Mouse (Mus musculus): Measurements from ENCODE around the gene Csnk2b. TPM values are rescaled to one million over a fixed set of nuclear protein-coding genes. Genes with fewer than 3 reads are reported as not detected.
A peak's percentile ranks its signal among the peaks of the same experiment; 100 is the strongest.

Gene Csnk2b
- total RNA-seq, 1 experiment from 2014 or later = 210 TPM

- DNase-seq = peak; percentile 96
Observed at GRCm38 (mm10) chr17:35088825-35089644, 32.8 kb downstream of the Csnk2b start, which contains the start of gene Abhd16a. Gene Abhd16a, plus strand, starts transcription at chr17:35089263.

DNA sequence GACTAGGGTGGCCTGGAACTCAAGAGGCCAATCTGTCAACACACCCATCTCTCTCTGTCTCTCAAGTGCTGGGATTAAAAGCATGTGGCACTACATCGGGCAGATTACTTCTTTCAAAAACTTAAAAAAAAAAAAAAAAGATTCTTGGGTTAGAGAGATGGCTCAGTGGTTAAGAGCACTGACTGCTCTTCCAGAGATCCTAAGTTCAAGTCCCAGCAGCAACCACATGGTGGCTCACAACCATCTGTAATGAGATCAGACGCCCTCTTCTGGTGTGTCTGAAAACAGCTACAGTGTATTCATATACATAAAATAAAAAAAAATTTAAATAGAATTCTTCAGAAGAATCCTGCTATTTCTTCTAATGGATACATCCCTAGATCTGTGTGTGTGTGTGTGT is 33.7 kb downstream of the Csnk2b start:
- no peak for DNase-seq

- no peak for DNase-seq
Observed at GRCm38 (mm10) chr17:35085208-35085865, 36.5 kb downstream of the Csnk2b start, which contains the start of gene Ly6g6f. Gene Ly6g6f, minus strand, starts transcription at chr17:35085610.

GRCm38 (mm10) chr17:35083929-35084497 is 37.8 kb downstream of the Csnk2b start:
- DNase-seq = no peak

DNA sequence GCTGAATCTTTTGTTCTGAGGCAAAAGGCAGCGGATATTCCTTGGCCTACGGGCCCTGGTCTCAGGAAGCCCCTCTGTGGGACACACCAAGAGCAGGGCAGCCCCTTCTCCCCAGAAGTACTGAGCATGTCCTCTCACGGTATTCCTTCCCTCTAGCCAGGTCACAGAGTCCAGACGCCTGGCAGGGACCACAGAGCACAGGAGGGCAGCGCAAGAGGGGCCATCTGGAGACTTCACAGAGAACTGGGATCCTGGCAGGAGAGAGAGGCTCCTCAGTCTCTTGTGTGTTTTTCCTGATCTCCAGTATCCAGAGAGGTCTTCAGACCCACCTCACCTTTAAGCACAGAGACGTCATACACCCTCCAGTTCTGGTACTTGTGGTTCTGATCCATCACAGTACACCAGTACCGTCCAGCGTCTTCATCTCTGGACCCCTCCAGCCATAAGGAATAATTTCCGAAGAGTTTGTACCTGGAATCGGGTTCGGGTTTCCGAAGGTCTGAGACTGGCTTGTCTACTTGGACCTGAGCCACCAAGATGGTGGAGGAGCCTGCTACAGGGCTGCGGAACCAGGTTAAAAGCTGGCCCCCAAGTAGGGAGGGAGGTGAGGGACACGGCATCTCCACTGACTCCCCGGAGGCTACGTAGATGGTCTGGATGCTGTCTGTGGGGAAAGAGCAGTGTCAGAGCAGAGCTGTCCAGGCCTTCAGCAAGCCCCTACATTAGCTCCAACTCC is 38.8 kb downstream of the Csnk2b start:
- DNase-seq = no peak

- DNase-seq = no peak
Observed at GRCm38 (mm10) chr17:35080710-35081109, 41.1 kb downstream of the Csnk2b start.

- DNase-seq = no peak
Observed at GRCm38 (mm10) chr17:35080248-35080647, 41.6 kb downstream of the Csnk2b start.

DNA sequence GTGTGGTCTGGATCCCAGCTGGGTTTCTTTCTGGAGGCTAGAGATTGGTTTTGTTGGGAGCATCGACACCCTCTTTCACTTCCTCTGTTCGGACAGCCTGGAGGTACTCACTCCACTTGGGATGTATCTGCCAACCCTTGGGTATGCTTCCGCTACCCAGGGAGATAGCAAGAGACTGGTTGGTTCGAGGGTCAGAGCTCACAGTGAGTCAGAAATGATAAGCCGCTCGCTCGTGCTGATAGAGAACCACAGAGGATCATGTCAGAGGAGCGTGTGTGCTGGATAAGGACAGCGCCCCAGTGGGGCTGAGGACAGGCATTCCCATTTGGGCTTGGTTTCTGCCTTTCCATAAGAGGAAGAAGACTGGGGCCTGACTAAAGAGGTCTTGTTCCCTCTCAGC is 42.1 kb downstream of the Csnk2b start:
- DNase-seq = no peak

GRCm38 (mm10) chr17:35077786-35078233 is 44.0 kb downstream of the Csnk2b start, which contains the start of gene Ly6g6d:
Gene Ly6g6d, minus strand, starts transcription at chr17:35078065.
- DNase-seq = peak; percentile 69

DNA sequence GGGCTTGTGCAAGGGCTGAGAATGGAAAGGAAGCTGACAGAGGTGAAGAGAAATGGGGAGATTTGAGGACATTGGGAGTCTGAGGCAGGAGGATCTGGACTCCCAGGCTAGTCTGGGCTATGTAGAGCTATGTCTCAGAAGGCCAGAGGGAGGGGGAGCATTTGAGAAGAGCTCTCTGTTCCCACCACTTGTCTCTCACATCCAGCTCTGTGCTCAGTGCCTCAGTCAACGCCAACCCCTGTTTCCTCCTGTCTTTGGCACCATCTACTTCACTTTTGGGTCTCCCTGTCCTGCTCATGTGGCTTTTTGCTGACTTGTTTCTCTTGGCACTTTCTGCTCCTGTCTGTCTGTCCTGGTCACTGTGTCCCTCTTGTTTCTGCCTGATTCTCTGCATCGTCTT is 44.6 kb downstream of the Csnk2b start:
- no peak for DNase-seq

- no peak for DNase-seq
Observed at GRCm38 (mm10) chr17:35076507-35077176, 45.2 kb downstream of the Csnk2b start, which contains the start of gene Ly6g6e. Gene Ly6g6e, plus strand, starts transcription at chr17:35076902.

DNA sequence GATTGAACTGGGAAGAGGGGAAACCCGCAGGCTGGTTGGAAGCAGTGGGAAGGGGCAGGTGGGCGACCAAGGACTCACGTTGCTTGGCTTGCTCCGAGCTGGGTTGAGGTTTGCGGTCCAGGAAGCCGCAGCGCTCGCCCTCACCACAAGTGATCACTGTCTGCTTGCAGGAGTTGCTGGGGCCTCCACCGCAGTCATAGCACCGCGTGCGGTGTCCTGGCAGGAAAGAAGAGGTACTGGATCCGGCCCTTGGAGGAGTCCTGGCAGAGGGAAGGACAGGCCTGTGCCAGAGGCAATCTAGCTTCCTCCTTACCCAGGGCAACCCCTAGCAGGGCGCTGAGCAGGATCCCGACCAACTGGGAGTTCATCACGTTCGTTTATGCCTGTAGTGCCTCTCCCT is 47.8 kb downstream of the Csnk2b start:
- no peak for DNase-seq

- DNase-seq = no peak
Observed at GRCm38 (mm10) chr17:35071454-35071853, 50.4 kb downstream of the Csnk2b start.

DNA sequence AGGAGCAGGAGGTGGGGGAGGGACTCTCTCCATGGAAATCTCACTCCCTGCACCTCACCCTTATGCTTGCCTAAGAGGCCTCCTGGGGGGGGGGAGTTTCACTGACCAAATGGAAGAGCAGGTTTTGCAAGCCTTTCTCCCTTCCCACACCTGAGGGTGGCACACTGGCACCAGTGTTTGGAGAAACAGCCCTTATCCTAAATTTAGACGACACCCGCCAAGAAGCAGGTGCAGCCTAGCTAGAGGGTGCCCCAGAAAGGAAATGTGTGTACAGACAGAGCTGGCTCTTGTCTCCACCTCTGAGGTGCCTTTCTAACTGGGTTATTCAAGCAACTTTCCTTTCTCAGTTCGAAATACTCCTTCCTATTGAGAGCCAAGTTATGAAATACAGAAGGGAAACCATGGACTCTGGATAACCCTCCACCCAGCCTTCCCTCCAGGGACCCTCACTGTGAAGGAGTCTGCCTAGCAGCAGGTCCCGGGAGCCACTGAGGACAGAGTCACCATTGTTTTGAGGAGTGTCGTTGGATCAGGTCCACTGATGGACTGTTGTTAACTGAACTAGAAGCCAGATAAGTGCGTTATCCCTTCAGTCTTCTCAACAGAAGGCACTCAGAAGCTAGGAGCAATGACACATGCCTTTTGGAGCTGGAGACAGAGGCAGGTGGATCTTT is 51.2 kb downstream of the Csnk2b start:
- no peak for DNase-seq

DNA sequence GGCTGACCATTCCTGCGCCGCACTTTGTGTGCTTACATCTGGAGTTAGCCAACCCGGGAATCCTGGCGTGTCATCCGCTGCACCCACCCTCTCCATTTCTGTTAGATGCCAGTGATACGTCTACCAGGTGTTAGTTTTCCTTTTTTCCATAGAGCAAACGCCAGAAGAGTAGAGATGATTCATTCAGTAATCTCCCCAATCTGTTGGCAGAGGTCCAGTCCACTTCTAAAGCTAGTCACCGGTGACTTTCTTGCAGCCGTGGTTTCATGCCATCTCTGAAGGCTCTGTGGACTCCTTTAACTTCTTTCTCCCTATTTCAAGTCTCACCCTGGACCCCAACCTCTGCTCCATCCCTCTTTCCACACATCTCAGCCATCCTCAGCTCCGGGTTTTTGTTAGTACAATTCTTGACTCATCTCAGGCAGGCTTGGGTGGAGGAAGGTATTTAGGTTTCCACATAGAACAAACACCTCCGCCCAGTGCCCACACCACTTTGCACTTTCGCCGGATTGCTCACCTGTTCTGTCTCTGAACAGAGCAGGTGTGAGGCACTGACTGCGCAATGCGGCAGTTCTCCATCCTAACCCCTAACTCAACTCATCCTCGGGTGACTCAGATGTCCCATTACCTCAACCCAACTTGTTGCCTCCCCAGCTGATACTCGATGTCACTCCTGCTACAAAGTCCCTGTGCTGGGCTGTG is 53.5 kb downstream of the Csnk2b start:
- DNase-seq = no peak

Other genes with a start within 250 kb of the Csnk2b start
- 13.8 and 15.2 TPM in 2 replicates for gene Zbtb12, start 242.6 kb downstream of the Csnk2b start, total RNA-seq (2021)
- not detected in 2 replicates for gene Gm20547, start 240.0 kb downstream of the Csnk2b start, total RNA-seq (2021)
- gene C2, start 223.8 kb downstream of the Csnk2b start, total RNA-seq (2021) = 43.2 and 54.5 TPM in 2 replicates
- 112 and 134 TPM in 2 replicates for gene Ehmt2, start 223.6 kb downstream of the Csnk2b start, total RNA-seq (2021)
- gene Slc44a4, start 207.6 kb downstream of the Csnk2b start, total RNA-seq (2021) = 1.5 and 1.7 TPM in 2 replicates
- gene Neu1, start 190.8 kb downstream of the Csnk2b start, total RNA-seq (2021) = 19.3 and 25.2 TPM in 2 replicates
- gene Hspa1b, start 162.8 kb downstream of the Csnk2b start, total RNA-seq (2021) = 29.6 and 90.6 TPM in 2 replicates
- gene Gm20481, start 152.1 kb downstream of the Csnk2b start, total RNA-seq (2021) = not detected in 2 replicates
- 12.7 and 38.7 TPM in 2 replicates for gene Hspa1a, start 149.9 kb downstream of the Csnk2b start, total RNA-seq (2021)
- 0.34 and 0.37 TPM in 2 replicates for gene Hspa1l, start 149.3 kb downstream of the Csnk2b start, total RNA-seq (2021)
- 39.4 and 44.2 TPM in 2 replicates for gene Lsm2, start 140.2 kb downstream of the Csnk2b start, total RNA-seq (2021)
- 55.3 and 71.7 TPM in 2 replicates for gene Vars, start 121.1 kb downstream of the Csnk2b start, total RNA-seq (2021)
- 0.85 and 1.2 TPM in 2 replicates for gene Vwa7, start 105.5 kb downstream of the Csnk2b start, total RNA-seq (2021)
- gene Sapcd1, start 94.0 kb downstream of the Csnk2b start, total RNA-seq (2021) = 1.3 and 1.7 TPM in 2 replicates
- 1.8 and 3.6 TPM in 2 replicates for gene Msh5, start 75.3 kb downstream of the Csnk2b start, total RNA-seq (2021)
- 83.0 and 109 TPM in 2 replicates for gene Clic1, start 72.1 kb downstream of the Csnk2b start, total RNA-seq (2021)
- gene Ddah2, start 63.0 kb downstream of the Csnk2b start, total RNA-seq (2021) = 24.2 and 30.6 TPM in 2 replicates
- not detected in 2 replicates for gene Ly6g6c, start 56.7 kb downstream of the Csnk2b start, total RNA-seq (2021)
- gene Mpig6b, start 55.9 kb downstream of the Csnk2b start, total RNA-seq (2021) = 0.26 and 0.71 TPM in 2 replicates
- not detected in 2 replicates for gene Ly6g6e, start 45.2 kb downstream of the Csnk2b start, total RNA-seq (2021)
- 1.1 and 1.7 TPM in 2 replicates for gene Ly6g6d, start 44.0 kb downstream of the Csnk2b start, total RNA-seq (2021)
- gene Ly6g6f, start 36.4 kb downstream of the Csnk2b start, total RNA-seq (2021) = not detected in 2 replicates
- gene Abhd16a, start 32.8 kb downstream of the Csnk2b start, total RNA-seq (2021) = 69.7 and 76.3 TPM in 2 replicates
- not detected in 2 replicates for gene Ly6g5c, start 13.8 kb downstream of the Csnk2b start, total RNA-seq (2021)
- 0.33 and 1.1 TPM in 2 replicates for gene Ly6g5b, start 6.6 kb downstream of the Csnk2b start, total RNA-seq (2021)
- 11.3 and 12.3 TPM in 2 replicates for gene Gpank1, start 598 bp downstream of the Csnk2b start, total RNA-seq (2021)
- 23.6 and 24.8 TPM in 2 replicates for gene D17H6S53E, start 4.3 kb upstream of the Csnk2b start, total RNA-seq (2021)
- 3.3 and 35.6 TPM in 2 replicates for gene Apom, start 10.0 kb upstream of the Csnk2b start, total RNA-seq (2021)
- gene Bag6, start 13.1 kb upstream of the Csnk2b start, total RNA-seq (2021) = 357 and 375 TPM in 2 replicates
- gene Prrc2a, start 42.8 kb upstream of the Csnk2b start, total RNA-seq (2021) = 246 and 247 TPM in 2 replicates
- gene Aif1, start 54.0 kb upstream of the Csnk2b start, total RNA-seq (2021) = 3.3 and 5.6 TPM in 2 replicates
- gene Lst1, start 66.4 kb upstream of the Csnk2b start, total RNA-seq (2021) = 5.6 and 11.9 TPM in 2 replicates
- gene Ltb, start 72.4 kb upstream of the Csnk2b start, total RNA-seq (2021) = 4.3 and 35.6 TPM in 2 replicates
- gene Tnf, start 80.0 kb upstream of the Csnk2b start, total RNA-seq (2021) = 0.33 and 1.4 TPM in 2 replicates
- gene Lta, start 83.3 kb upstream of the Csnk2b start, total RNA-seq (2021) = 0.33 and 2.7 TPM in 2 replicates
- gene Gm16181, start 98.8 kb upstream of the Csnk2b start, total RNA-seq (2021) = 0.67 TPM in 1 of 2 replicates, not detected in the other
- gene Atp6v1g2, start 111.6 kb upstream of the Csnk2b start, total RNA-seq (2021) = 7.0 and 8.2 TPM in 2 replicates
- 15.3 and 17.7 TPM in 2 replicates for gene Nfkbil1, start 113.7 kb upstream of the Csnk2b start, total RNA-seq (2021)
- 200 and 232 TPM in 2 replicates for gene Ddx39b, start 119.7 kb upstream of the Csnk2b start, total RNA-seq (2021)
- 93.3 and 154 TPM in 2 replicates for gene H2-D1, start 140.7 kb upstream of the Csnk2b start, total RNA-seq (2021)
- gene H2-Q1, start 198.4 kb upstream of the Csnk2b start, total RNA-seq (2021) = 1.7 and 2.7 TPM in 2 replicates
- 0.49 and 1.3 TPM in 2 replicates for gene H2-Q2, start 220.2 kb upstream of the Csnk2b start, total RNA-seq (2021)